ENCODE assay signal across 9 mouse cellular contexts in the genomic region with DNA sequence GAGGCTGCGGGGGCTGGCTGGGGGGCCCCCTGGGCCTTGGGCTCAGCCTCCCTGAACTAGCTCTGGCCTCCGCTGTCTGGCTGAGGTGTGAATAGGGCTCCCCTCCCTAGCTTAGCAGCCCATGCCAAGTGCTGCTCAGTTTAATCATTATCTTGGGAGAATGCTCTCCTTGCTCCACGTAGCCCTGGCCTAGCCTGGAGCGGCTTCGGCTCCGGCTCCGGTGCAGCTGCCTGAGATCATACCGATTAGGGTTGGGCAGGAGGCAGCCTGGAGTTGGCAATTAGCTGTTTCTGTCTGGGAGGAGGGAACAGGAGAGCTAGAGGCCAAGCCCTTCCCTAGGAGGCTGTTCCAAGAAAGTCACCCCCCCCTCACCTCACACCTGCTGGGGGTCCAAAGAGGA. TPM values are rescaled to one million over a fixed set of nuclear protein-coding genes. Genes with fewer than 3 reads are reported as not detected.
DNase-seq lines count a peak whose midpoint lies in the region.
"Had no signal": no experiment of that assay in that cellular context is flagged by ENCODE, and none has a peak within 500 bp of the region (broad histone marks: within the 10 kb centered on the region; RNA-seq: fewer than 3 reads in every experiment).

A gene (minus strand): TSS at position 248 of the 400 bp plus-strand sequence.

- DNase-seq in heart, adult 11 months = peak; percentile 88
- DNase-seq in heart, adult 18-20 months = no peak
- peak; percentile 13 for DNase-seq in urinary bladder, postnatal 14 days (ENCODE audit: low spot score)
- DNase-seq in urinary bladder, adult 18-20 months (ENCODE audit: low spot score in 2 of 2) = no peak
- peak; percentile 84 for DNase-seq in kidney, postnatal 14 days
- no peak for DNase-seq in spleen, postnatal 36 days (ENCODE audit: low spot score in 2 of 2)
- no peak for DNase-seq in thymus, postnatal 14 days
- no peak for DNase-seq in layer of hippocampus, adult 9-11 months
- DNase-seq: B cell, adult 2 months had no signal

RNA-seq across cellular contexts. Expression of the gene that starts here (rescaled TPM):
- total RNA-seq in heart, adult 18-20 months (2021) = under 1 TPM in 1 of 2 experiments, not detected in 1; 0.03 TPM

Comparison
In these comparisons a context has a peak if more than half of its experiments do, and no peak if none do; other contexts are left out.
1. DNase-seq: peak in heart, adult 11 months (single experiment), urinary bladder, postnatal 14 days (single experiment) and kidney, postnatal 14 days (single experiment); none in heart, adult 18-20 months (0 of 2), urinary bladder, adult 18-20 months (0 of 2), spleen, postnatal 36 days (0 of 2), thymus, postnatal 14 days (single experiment) and layer of hippocampus, adult 9-11 months (single experiment).